Mouse (Mus musculus): ENCODE results near the gene Ttll5. TPM values are rescaled to one million over a fixed set of nuclear protein-coding genes. Genes with fewer than 3 reads are reported as not detected.

Gene Ttll5
- polyA plus RNA-seq, 1 experiment from 2014 or later, result 18.7 TPM

DNA sequence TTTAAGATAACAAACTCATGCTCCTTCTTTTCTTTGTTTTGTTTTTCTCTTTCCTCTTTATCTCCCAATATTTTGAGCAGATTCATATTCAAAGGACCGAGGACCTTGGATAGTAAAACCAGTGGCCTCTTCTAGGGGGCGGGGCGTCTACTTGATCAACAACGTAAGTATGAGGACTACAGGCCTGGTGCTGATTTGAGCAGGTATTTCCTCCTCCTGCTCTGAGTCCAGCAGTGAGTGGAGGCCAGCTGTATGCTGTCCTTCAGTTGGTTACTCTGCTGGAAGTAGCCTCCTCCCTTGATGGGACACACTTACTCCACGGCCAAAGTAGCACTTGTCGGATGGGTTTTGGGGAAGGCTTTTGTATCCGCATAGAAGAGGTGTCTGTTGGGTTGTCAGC is 32.8 kb downstream of the Ttll5 start:
- no peak overlapping the region for H3K4me2 ChIP-seq
- no peak overlapping the region for H3K27ac ChIP-seq (ENCODE audit: low read depth, low read length)
- no peaks in the 10 kb centered on the region for H3K4me1 ChIP-seq (ENCODE audit: control insufficient read depth, insufficient read depth, low read length)
- DNase-seq (ENCODE audit: low spot score, missing footprints), result no peak
- 88% methylated on average over 7 of the region's 7 CpGs for WGBS
- H3K9me3 ChIP-seq (ENCODE audit: control insufficient read depth, low read length), result no peaks in the 10 kb centered on the region
- no peaks in the 10 kb centered on the region for H3K36me3 ChIP-seq (ENCODE audit: control insufficient read depth, insufficient read depth, low read length)
- H3K27me3 ChIP-seq (ENCODE audit: control insufficient read depth, insufficient read depth, low read length), result no peaks in the 10 kb centered on the region
- ATAC-seq (ENCODE audit: low FRiP score), result no peak
- H3K4me3 ChIP-seq (ENCODE audit: low read depth, low read length), result no peak overlapping the region
- H3K9ac ChIP-seq (ENCODE audit: low read length), result no peak overlapping the region

DNA sequence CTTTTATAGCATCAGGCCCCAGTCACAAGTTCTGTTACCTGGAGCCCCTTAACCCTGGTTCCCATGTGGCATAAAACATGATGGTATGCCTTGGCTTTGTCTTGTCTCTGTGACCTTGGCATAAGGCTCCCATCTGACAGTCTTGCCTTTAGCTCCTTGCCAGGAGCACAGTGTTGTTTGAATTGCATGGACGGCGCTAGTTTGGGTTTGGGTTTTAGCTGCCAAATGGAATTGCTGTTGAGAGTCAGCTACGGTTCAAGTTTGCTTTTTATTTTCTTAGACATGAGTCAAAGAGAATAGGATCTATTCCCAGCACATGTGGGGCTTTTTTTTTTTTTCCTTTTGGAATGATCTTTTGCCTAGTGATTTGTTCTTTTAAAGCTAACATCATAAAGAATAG is 34.7 kb downstream of the Ttll5 start:
- WGBS, result 91% methylated on average over 3 of the region's 3 CpGs

DNA sequence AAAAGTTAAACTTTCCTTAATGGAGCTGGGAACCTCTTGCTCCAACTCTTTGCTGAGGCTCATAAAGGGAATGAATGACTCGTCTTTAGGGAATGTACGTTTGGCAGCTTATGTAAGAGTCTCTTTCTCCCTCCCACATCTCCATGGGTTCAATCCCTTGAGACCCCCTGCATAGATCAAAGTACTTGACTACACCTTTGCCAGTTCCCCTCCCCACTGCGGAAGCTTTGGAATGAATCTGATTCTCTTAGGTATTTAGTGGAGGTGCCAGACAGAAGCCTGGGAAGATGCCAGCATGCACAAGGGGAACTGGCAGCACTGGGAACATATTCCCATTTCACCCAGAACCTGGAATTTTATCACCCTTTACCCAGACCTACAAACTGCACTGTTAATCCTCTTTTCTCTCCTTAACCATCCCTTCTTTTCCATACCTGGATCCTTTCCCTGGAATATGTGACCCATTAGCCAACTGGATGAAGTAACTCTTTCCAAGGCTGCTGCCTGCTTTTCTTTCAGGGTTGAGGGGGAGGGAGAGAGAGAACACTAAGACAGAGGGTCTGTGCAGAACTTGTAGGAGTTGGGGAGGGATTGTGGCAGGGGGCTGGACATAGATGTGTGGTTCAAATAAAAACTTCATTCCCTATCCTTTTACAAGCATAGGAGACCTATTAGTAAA is 35.2 kb downstream of the Ttll5 start:
- Histone ChIP-seq H3K4me3 (ENCODE audit: low read depth, low read length) (no peak overlapping the region), H3K27ac (ENCODE audit: low read depth, low read length) (no peak overlapping the region), H3K27me3 (ENCODE audit: control insufficient read depth, insufficient read depth, low read length) (no peaks in the 10 kb centered on the region), H3K4me1 (ENCODE audit: control insufficient read depth, insufficient read depth, low read length) (no peaks in the 10 kb centered on the region), H3K9ac (ENCODE audit: low read length) (no peak overlapping the region), H3K9me3 (ENCODE audit: control insufficient read depth, low read length) (no peaks in the 10 kb centered on the region), H3K4me2 (no peak overlapping the region), H3K36me3 (ENCODE audit: control insufficient read depth, insufficient read depth, low read length) (no peaks in the 10 kb centered on the region)
- DNase-seq (ENCODE audit: low spot score, missing footprints) (no peak), ATAC-seq (ENCODE audit: low FRiP score) (no peak)
- 57% methylated on average over 3 of the region's 3 CpGs for WGBS

More for the DNA sequence above, 34.7 kb downstream of the Ttll5 start:
- H3K4me1 ChIP-seq (ENCODE audit: control insufficient read depth, insufficient read depth, low read length), result no peaks in the 10 kb centered on the region
- no peaks in the 10 kb centered on the region for H3K36me3 ChIP-seq (ENCODE audit: control insufficient read depth, insufficient read depth, low read length)
- DNase-seq (ENCODE audit: low spot score, missing footprints) (no peak), ATAC-seq (ENCODE audit: low FRiP score) (no peak)
- no peak overlapping the region for H3K27ac ChIP-seq (ENCODE audit: low read depth, low read length)
- no peaks in the 10 kb centered on the region for H3K27me3 ChIP-seq (ENCODE audit: control insufficient read depth, insufficient read depth, low read length)
- no peak overlapping the region for H3K4me2 ChIP-seq
- no peak overlapping the region for H3K9ac ChIP-seq (ENCODE audit: low read length)
- H3K4me3 ChIP-seq (ENCODE audit: low read depth, low read length), result no peak overlapping the region
- no peaks in the 10 kb centered on the region for H3K9me3 ChIP-seq (ENCODE audit: control insufficient read depth, low read length)

DNA sequence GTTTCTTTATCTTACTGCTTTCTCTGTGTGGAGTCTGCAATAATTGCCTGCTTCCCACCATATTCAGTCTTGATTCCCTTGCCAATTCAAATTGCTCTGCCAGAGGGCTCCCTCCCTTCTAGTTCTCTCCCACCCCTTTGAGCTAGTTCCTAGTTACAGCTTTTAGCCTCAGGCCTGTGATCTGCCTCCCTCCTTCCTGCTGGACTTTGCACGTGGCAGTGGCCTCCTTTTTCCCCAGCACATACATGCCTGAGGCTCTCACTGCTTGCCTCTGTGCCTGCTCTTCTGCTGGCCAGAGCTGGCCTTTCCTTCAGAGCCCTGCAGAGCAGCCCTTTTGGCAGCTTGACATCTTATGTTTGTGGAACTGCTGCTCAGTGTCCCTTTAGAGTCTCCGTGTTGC is 38.1 kb downstream of the Ttll5 start:
- Histone ChIP-seq H3K36me3 (ENCODE audit: control insufficient read depth, insufficient read depth, low read length) (no peaks in the 10 kb centered on the region), H3K27ac (ENCODE audit: low read depth, low read length) (no peak overlapping the region), H3K4me1 (ENCODE audit: control insufficient read depth, insufficient read depth, low read length) (no peaks in the 10 kb centered on the region), H3K27me3 (ENCODE audit: control insufficient read depth, insufficient read depth, low read length) (no peaks in the 10 kb centered on the region), H3K4me3 (ENCODE audit: low read depth, low read length) (no peak overlapping the region), H3K4me2 (no peak overlapping the region), H3K9ac (ENCODE audit: low read length) (no peak overlapping the region), H3K9me3 (ENCODE audit: control insufficient read depth, low read length) (no peaks in the 10 kb centered on the region)
- DNase-seq (ENCODE audit: low spot score, missing footprints), result no peak
- no peak for ATAC-seq (ENCODE audit: low FRiP score)
- WGBS, result 67% methylated on average over 2 of the region's 2 CpGs

DNA sequence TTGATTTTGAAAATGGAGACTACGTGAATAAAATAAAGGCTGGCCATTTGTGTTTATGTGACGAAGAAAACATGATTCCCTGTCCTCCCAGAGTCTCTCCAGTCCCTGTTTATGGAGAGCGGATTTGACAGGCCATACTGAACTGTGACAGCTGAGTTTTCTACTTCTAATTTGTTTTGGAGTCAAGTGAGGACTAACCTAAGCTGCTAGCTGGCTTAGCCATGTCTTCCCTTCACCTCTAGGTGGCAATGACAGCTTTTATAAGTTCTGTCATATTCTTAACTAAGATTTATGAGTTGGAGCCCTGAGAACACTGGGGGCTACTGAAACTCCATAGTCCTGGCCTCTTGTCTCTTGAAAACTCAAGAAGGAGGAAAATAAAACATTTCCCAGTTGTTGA is 41.1 kb downstream of the Ttll5 start:
- Histone ChIP-seq H3K27me3 (ENCODE audit: control insufficient read depth, insufficient read depth, low read length) (no peaks in the 10 kb centered on the region), H3K4me1 (ENCODE audit: control insufficient read depth, insufficient read depth, low read length) (peaks cover 2% of the 10 kb centered on the region; the same call in 1 of the 2 replicates), H3K9ac (ENCODE audit: low read length) (no peak overlapping the region), H3K36me3 (ENCODE audit: control insufficient read depth, insufficient read depth, low read length) (no peaks in the 10 kb centered on the region; the same call in 1 of the 2 replicates), H3K27ac (ENCODE audit: low read depth, low read length) (no peak overlapping the region), H3K4me3 (ENCODE audit: low read depth, low read length) (no peak overlapping the region), H3K9me3 (ENCODE audit: control insufficient read depth, low read length) (no peaks in the 10 kb centered on the region), H3K4me2 (no peak overlapping the region)
- DNase-seq (ENCODE audit: low spot score, missing footprints) (no peak), ATAC-seq (ENCODE audit: low FRiP score) (no peak)
- 84% methylated on average over 3 of the region's 3 CpGs for WGBS

DNA sequence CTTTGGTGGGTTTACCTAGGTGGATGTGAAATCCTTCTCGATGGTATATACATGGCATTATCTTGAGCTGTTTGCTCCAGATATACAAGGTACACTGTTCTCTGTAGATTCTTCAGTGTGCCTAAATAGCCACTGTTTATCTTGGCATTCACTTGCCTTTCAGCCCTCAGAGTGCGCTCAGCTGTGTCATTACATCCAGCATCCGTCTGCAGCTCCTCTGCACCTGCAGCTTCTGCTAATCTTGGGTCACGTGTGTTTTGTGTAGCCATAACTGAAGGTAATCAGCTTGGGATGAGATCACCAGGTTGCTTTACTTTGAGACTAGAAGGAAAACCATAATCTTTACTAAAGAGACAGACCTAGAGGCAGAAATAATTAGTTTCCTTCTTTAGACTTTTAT is 42.2 kb downstream of the Ttll5 start:
- Histone ChIP-seq H3K9ac (ENCODE audit: low read length) (no peak overlapping the region), H3K4me1 (ENCODE audit: control insufficient read depth, insufficient read depth, low read length) (peaks cover 2% of the 10 kb centered on the region; the same call in 1 of the 2 replicates), H3K4me2 (no peak overlapping the region), H3K36me3 (ENCODE audit: control insufficient read depth, insufficient read depth, low read length) (no peaks in the 10 kb centered on the region; the same call in 1 of the 2 replicates), H3K27ac (ENCODE audit: low read depth, low read length) (no peak overlapping the region), H3K4me3 (ENCODE audit: low read depth, low read length) (no peak overlapping the region), H3K9me3 (ENCODE audit: control insufficient read depth, low read length) (no peaks in the 10 kb centered on the region), H3K27me3 (ENCODE audit: control insufficient read depth, insufficient read depth, low read length) (no peaks in the 10 kb centered on the region)
- ATAC-seq (ENCODE audit: low FRiP score), result no peak
- DNase-seq (ENCODE audit: low spot score, missing footprints), result no peak
- 71% methylated on average over 4 of the region's 4 CpGs for WGBS

DNA sequence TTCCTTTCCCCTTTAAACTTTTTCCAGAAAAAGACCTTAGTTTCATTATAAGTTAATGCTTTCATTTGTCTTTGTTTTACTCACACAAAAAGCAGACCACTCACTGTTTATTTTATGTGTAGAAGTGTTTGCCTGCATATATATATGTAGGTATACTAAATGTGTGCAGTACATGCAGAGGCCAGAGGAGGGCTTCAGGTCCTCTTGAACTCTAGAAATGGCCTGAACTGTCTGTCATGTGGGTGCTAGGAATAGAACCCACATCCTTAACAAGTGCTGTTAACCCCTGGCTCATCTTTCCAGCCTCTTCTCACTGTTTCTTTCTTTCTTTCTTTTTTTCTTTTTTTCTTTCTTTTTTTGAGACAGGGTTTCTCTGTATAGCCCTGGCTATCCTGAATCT is 42.7 kb downstream of the Ttll5 start:
- ATAC-seq (ENCODE audit: low FRiP score), result no peak
- Histone ChIP-seq H3K9ac (ENCODE audit: low read length) (no peak overlapping the region), H3K36me3 (ENCODE audit: control insufficient read depth, insufficient read depth, low read length) (no peaks in the 10 kb centered on the region; the same call in 1 of the 2 replicates), H3K27me3 (ENCODE audit: control insufficient read depth, insufficient read depth, low read length) (no peaks in the 10 kb centered on the region), H3K4me3 (ENCODE audit: low read depth, low read length) (no peak overlapping the region), H3K4me1 (ENCODE audit: control insufficient read depth, insufficient read depth, low read length) (peaks cover 2% of the 10 kb centered on the region; the same call in 1 of the 2 replicates), H3K4me2 (no peak overlapping the region), H3K27ac (ENCODE audit: low read depth, low read length) (no peak overlapping the region), H3K9me3 (ENCODE audit: control insufficient read depth, low read length) (no peaks in the 10 kb centered on the region)
- DNase-seq (ENCODE audit: low spot score, missing footprints), result no peak

DNA sequence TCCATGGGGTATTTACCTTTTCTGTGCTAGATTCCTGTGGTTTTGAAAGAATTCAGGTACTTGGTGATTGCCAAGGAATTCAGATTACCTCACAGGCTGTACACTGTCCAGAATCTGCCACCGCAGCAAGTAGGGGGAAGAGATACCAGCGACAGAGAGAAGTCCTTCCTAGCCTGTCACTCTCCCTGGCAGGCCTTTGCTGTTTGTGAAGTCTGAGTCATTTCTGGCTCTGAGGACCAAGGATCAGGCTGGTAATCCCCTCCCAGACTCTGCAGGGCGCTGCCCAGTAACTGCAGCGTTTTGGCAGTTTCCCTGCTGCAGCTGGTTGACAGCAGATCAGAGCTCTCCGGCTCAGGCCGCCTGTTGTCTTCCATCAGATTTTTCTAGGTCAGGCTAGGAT is 45.0 kb downstream of the Ttll5 start:
- no peaks in the 10 kb centered on the region; the same call in 1 of the 2 replicates for H3K36me3 ChIP-seq (ENCODE audit: control insufficient read depth, insufficient read depth, low read length)
- H3K9ac ChIP-seq (ENCODE audit: low read length), result no peak overlapping the region
- no peak overlapping the region for H3K4me2 ChIP-seq
- H3K9me3 ChIP-seq (ENCODE audit: control insufficient read depth, low read length), result no peaks in the 10 kb centered on the region
- no peaks in the 10 kb centered on the region for H3K27me3 ChIP-seq (ENCODE audit: control insufficient read depth, insufficient read depth, low read length)
- WGBS, result 29% methylated on average over 6 of the region's 6 CpGs
- H3K27ac ChIP-seq (ENCODE audit: low read depth, low read length), result no peak overlapping the region
- ATAC-seq (ENCODE audit: low FRiP score) (no peak), DNase-seq (ENCODE audit: low spot score, missing footprints) (no peak)
- peaks cover 2% of the 10 kb centered on the region; the same call in 1 of the 2 replicates for H3K4me1 ChIP-seq (ENCODE audit: control insufficient read depth, insufficient read depth, low read length)
- no peak overlapping the region for H3K4me3 ChIP-seq (ENCODE audit: low read depth, low read length)

DNA sequence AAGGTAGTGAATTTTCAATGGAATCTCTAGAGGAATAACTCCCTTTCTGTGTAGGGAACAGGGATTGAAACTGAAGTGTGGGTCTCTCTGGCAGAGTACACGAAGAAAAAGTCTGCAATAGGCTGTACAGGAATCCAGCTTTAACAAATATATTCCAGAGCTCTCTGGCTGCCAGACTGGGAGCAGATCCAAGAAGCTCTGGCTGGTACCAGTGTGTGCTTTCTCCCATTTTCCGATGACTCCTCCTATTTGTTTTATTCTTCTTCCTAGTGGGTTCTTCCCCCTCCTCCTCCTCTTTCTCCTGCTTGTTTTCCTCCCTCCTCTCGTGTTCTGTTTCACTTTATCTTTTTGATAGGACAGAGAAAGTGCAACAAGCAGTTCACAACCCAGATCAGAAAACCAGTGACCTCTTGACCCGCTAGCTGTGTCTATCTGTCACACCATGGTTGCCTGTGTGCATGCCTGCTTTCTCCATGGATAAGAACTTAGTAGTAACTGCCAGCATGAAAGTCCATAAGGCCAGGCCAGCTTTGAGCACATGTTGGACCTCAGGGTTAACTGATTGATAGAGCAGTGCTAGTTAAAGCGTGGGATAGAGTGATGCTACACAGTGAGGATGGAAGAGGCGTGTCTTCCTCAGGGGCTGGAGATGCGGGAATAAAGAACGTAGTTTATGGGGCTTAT is 55.3 kb downstream of the Ttll5 start:
- ATAC-seq (ENCODE audit: low FRiP score), result no peak
- WGBS, result 83% methylated on average over 8 of the region's 8 CpGs
- H3K36me3 ChIP-seq (ENCODE audit: control insufficient read depth, insufficient read depth, low read length), result no peaks in the 10 kb centered on the region; the same call in 1 of the 2 replicates

More for the DNA sequence above, 55.3 kb downstream of the Ttll5 start:
- no peaks in the 10 kb centered on the region for H3K4me1 ChIP-seq (ENCODE audit: control insufficient read depth, insufficient read depth, low read length)
- no peaks in the 10 kb centered on the region for H3K27me3 ChIP-seq (ENCODE audit: control insufficient read depth, insufficient read depth, low read length)
- H3K9me3 ChIP-seq (ENCODE audit: control insufficient read depth, low read length), result no peaks in the 10 kb centered on the region
- H3K9ac ChIP-seq (ENCODE audit: low read length), result no peak overlapping the region
- no peak overlapping the region for H3K27ac ChIP-seq (ENCODE audit: low read depth, low read length)
- DNase-seq (ENCODE audit: low spot score, missing footprints), result no peak
- H3K4me2 ChIP-seq, result no peak overlapping the region
- no peak overlapping the region for H3K4me3 ChIP-seq (ENCODE audit: low read depth, low read length)

Data from midbrain, embryonic 11.5 days (tissue).